Mouse (Mus musculus): ENCODE data around the gene Dot1l. TPM values are rescaled to one million over a fixed set of nuclear protein-coding genes. Genes with fewer than 3 reads are reported as not detected.

The Dot1l gene
- total RNA-seq, 2 experiments from 2014 or later = 13.6 to 20.8 TPM

DNA sequence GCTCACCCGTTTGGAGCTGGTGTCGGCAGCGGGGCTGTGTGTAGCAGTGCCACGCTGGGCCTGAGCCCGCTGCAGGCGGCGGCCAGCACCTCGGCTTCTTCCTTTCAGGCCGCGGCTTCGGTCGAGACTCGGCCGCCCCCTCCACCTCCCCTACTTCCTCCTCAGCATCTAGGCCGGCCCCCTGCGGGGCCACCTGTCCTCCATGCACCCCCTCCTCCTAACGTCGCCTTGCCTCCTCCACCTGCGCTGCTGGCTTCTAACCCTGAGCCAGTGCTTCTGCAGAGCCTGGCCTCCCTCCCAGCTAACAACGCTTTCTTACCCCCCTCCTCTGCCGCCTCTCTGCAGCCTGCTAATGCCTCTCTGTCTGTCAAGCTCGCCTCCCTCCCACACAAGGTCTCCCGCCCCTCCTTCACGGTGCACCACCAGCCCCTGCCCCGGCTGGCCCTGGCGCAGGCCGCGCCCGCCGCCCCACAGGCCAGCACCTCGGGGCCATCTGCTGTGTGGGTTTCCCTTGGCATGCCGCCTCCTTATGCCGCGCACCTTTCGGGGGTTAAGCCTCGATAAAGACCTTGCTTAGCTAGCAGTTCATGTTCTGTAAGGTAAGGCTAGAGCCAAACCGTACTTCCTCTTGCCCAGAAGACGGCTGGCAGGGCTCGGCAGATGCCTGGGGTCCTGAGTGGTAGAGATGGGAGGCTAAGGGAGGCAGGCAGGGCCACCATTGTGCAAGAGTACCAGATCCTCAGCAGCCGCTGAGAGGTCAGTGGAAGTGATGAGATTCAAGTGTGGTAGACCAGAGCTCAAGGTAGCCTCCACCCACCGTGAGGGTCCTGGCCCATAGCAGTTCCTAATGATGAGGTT lies 37.4 kb downstream of the Dot1l start:
- DNase-seq (ENCODE audit: low spot score) = no peak

DNA sequence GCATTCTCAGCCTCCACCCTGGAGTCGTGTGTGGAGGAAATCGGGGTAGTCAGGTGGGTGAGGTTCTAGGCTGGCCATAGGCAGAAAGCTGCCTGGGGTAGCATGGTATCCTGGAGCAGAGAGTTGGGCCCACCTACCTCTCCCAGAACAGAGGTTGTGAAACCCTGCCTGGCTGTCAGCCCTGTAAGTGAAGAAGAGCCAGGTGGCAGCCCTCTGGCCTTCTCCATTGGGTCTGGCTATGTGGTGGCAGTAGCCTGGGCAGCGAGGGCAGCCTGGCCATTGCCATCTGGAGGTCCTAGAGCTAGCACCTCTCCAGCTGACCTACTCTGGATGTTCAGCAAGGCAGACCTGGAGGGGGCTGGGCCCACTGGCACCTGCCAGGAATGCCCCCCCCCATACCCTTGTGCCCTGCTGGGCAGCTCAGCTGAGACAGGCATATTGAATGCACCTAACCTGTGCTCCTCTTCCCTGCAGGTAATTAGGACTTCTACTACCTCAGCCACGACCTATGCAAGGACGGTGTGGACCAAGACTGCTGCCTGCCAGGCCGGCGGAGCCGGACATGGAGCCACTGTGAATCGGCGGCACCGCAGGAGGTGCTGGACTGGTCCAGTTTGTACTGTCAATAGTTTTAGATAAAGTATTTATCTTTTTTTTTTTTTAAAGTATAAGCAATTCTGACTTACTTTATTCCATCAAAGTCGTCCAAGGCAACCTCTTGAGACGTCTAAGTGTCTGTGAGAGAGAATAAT lies 38.2 kb downstream of the Dot1l start:
- DNase-seq (ENCODE audit: low spot score) = no peak

DNA sequence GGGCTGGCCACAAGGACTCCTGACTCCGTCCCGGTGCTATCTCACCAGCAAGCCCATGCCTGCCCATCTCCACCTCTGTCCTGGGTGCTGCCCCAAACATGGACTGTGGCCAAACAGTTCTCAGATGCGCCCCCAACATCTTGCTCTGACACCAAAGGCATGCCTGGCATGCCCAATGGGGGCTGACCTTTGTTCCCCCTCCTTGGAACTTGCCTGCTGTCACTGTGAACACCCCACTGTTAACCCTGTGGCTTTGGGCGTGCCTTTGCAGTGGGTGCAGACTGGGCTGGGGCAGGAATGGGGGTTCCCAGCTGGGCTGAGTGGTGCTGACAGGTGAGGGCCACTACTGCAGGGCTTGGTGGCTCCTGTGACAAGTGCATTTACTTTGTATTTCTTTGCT lies 38.8 kb downstream of the Dot1l start:
- DNase-seq (ENCODE audit: low spot score) = no peak

DNA sequence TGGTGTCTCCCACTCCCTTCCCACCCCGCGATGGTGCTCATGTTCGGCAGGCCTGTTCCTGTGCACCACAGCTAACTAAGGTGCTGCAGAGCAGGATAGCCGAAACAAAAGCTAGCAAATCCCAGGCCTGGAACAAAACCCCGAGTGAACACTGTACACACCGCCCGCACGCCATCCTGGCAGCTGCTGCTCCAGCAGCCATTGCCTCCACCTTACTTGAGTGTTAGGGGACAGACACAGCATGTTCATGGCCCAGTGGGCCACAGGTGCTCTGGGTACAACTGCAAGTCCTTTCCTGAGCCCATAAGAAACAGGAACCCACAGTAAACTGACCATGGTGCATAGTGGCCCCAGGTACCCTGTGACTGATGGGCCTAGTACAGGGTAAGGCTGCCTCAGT lies 39.7 kb downstream of the Dot1l start:
- no peak for DNase-seq (ENCODE audit: low spot score)

DNA sequence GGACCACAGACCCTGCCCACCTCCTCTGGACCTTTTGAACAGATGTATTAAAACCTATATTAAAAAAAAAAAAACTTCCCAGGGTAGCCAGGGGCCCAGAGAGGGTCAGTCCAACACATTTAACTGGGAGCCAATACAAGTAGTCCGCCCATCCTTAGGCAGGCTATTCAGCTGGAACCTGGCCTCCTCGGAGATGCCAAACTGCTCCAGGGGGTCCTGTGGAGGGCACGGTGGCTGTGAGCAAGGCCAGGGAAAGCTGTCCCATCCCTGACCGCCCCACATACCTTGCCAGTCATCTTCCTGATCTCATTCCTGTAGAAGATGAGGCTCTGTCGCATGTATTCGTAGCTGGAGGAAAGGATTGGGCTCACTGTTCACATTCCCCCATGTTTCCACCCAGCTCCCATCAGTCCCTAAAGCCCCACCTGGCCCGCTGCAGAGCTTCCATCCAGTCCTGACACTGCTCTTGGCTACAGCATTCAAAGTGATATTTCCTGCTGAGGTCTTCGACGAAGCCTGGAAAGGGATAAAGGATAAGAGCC lies 41.4 kb downstream of the Dot1l start:
- no peak for DNase-seq (ENCODE audit: low spot score)

DNA sequence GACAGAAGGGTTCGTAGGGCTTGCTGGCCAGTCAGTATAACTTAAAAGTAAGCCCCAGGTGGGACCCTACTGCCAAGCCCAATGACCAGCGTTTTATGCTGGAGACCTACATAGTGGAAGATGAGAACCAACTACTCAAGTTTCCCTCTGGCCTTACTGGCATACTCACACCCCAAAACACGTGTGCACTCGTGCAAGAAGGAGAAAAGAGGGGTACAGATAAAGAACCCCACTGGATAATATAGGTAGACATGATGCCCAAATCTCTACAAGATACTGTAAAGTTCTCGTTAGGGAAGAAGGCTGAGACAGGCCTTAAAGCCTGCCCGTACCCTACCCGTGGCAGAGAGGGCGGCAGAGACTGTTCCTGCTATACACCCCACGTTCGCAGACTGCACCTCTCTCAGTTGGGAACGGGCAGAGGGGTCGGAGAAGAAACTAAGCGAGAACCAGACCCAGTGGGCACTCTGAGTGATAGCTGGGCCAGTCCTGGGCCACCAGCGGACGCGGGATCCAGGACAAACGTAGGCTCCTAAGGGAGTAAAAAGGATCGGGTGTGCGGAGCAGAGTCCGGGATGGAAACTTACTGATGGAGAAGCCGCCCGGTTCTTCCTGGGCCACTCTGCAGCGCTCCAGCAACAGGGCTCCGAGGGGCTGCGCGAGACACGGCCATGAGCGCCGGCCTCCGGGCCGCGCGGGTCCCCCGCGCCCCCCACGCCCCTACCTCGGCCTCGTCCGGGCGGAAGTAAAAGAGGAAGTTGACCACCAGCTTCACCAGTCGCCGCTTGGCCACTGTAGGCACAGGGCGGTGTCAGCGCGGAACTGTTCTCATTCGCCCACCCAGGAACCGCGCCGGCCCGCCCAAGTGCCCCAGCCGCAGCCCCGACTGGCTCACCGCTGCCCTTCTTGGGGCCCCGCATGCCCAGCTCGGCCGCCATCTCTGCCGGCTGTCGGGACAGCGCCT lies 42.5 kb downstream of the Dot1l start:
- DNase-seq (ENCODE audit: low spot score) = no peak

DNA sequence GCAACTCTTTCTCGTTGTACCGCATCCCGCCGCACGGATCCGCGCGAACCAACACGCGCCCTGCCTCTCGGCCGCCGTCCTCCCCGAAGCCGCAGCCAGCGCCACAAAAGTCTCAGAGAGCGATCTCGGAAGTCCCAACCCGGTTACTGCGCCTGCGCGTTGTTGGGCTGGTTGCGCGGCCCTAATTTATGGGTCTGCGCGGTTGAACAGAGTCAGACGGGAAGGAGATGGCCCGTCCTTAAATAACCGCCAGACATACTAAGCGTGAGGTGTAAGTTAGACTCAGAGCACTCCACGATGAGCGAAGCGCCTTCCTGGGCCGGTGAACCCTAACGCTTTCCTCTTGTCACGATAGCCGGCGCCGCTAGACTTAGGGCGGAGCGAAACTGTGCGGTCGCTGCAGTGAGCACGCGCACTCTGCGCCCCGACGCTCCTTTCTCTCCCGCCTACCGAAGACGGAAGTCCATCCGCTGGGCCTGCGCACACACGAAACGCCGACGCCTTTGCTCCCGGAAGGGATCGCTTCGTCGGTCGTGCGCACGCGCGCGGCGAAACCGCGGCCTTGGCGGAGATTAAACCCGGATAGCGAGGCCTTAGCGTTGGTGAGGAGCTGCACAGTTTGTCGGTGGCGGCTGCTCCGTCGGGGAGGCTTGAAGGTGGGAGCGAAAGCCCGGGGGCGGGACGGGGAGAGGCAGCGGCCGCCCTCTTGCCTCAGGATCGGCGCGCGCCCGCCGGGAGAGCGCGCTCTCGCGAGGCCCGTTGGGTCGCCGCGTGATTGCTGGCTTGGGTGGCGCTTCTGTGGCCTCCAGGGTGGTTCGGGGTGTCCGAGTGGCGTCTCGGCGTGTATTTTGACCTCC lies 43.4 kb downstream of the Dot1l start, which contains the start of the genes Sf3a2 and Plekhj1:
Gene Sf3a2 (plus strand): TSS at position 49 of the 857 bp plus-strand sequence.
Gene Plekhj1 (minus strand): TSS at position 477 of the 857 bp plus-strand sequence.
- DNase-seq (ENCODE audit: low spot score) = peak; percentile 96

DNA sequence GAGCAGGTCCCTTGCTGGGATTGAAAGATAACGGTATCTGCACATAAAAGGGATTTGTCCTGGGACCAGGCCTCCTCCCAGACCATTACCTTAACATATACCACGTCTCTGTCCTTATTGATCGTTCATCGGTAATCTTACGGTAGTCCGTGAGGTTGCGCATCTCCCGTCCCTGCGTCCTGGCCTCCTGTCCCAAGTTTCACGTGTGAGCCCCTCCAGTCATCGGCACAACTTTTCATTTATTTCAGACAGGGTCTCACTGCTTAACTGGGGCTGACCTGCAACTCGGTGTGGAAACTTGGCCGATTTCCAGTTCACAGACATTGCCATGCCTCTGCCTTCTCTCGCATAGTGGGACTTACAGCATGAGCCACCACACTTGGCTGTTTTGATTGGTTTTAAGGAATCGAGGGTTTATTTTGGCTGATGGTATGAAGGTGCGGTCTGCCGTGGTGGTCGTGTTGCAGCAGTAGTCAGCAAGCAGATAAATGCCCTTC lies 44.1 kb downstream of the Dot1l start:
- DNase-seq (ENCODE audit: low spot score) = no peak

DNA sequence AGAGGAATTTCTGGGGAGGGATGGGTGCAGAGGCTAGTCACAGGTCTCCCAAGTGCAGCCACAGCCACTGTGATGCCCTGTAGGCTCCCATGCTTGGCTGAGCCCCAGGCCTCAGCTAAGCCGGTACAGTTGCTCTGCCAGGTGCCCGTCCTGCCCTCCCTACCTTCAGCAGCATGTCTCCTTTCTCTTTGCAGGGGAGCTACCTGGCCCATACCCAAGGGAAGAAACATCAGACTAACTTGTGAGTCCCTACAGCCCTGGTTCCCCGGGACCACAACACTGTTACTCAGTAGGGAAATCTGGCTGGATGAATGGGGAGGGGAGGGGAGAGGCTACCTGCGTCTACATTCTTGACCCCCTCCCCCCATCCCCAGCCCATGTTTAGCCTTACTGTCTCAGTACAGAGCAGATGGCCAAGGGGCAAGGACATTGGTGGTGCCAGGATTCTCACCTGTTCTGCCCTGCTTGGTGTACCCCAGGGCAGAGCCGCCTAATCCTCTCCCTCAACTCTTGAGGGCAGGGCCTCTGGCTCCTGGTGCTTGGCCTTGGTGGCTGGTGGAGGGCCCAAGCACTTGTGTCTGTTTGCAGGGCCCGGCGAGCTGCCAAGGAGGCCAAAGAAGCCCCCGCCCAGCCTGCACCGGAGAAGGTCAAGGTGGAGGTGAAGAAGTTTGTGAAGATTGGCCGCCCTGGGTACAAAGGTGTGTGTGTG lies 47.4 kb downstream of the Dot1l start:
- DNase-seq (ENCODE audit: low spot score) = no peak

DNA sequence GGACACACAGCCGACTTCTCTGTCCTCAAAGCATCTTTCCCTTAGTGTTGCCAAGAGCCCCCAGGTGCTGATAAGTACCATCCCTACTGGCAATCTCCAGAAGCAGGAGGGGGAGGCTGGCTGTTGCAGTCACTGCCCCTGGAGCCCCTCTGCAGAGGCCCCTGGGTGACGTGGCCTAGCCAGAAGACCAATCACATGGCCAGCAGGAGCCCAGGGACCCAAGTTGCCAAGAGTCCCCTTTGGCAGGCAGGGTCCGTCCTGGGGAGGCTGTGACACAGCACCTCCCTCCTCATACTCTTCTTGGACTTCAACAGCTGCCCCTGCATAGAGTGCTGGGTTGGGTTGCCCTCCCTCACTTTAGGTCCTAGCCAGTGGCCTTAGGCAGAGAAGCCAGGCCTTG lies 48.0 kb downstream of the Dot1l start:
- no peak for DNase-seq (ENCODE audit: low spot score)

DNA sequence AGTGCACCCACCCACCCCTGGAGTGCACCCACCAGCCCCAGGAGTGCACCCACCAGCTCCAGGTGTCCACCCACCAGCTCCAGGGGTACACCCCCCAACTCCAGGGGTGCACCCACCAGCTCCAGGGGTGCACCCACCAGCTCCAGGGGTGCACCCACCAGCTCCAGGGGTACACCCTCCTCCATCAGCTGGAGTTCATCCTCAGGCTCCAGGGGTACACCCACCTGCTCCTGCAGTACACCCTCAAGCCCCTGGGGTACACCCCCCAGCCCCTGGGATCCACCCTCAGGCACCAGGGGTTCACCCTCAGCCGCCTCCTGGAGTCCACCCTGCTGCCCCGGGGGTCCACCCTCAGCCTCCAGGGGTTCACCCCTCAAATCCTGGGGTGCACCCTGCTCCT lies 49.3 kb downstream of the Dot1l start:
- DNase-seq (ENCODE audit: low spot score) = no peak

DNA sequence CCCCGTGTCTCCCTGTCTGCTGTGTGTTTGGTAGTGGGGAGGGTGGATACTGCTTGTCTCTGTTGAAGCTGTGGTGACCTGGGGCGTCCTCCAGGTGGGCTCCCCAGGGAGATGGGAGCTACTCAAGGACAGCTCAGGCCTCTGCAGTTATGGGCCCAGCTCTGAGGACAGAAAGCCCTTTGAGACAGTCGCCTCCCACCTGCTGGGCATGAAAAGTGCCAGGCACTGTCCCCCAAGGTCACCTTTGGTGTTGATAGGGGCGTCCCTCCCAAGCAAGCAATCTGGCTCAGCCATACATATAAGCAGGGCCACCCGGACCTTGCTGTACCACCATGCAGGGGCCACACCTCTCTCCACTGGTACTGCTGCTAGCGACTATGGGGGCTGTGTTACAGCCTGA lies 49.9 kb downstream of the Dot1l start, which contains the start of gene Amh:
Gene Amh (plus strand): TSS at position 328 of the 400 bp plus-strand sequence.
- DNase-seq (ENCODE audit: low spot score) = no peak

DNA sequence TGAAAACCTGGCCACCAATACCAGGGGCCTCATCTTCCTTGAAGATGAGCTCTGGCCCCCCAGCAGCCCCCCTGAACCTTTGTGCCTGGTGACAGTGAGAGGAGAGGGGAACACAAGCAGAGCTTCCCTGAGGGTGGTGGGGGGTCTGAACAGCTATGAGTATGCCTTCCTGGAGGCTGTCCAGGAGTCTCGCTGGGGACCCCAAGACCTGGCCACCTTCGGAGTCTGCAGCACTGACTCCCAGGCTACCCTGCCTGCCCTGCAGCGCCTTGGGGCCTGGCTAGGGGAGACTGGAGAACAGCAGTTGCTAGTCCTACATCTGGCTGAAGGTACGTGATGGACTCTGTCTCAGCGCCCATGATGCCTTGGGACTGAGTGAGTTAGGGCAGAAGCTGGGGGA lies 50.3 kb downstream of the Dot1l start:
- DNase-seq (ENCODE audit: low spot score) = no peak

DNA sequence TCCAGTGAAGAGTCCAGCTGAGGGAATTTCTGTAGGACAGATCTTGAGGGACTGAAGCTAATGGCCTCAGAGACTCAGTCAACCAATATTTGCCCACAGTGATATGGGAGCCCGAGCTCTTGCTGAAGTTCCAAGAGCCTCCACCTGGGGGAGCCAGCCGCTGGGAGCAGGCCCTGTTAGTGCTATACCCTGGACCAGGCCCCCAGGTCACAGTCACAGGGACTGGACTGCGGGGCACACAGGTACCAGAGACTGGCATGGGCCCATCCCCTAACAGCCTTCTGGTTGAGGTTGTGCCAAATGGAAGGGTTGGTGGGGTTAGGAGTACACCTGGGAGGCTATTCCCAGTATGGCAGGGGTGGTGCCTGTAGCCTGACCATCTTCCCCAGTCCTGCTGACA lies 50.9 kb downstream of the Dot1l start:
- peak; percentile 82 for DNase-seq (ENCODE audit: low spot score)

DNA sequence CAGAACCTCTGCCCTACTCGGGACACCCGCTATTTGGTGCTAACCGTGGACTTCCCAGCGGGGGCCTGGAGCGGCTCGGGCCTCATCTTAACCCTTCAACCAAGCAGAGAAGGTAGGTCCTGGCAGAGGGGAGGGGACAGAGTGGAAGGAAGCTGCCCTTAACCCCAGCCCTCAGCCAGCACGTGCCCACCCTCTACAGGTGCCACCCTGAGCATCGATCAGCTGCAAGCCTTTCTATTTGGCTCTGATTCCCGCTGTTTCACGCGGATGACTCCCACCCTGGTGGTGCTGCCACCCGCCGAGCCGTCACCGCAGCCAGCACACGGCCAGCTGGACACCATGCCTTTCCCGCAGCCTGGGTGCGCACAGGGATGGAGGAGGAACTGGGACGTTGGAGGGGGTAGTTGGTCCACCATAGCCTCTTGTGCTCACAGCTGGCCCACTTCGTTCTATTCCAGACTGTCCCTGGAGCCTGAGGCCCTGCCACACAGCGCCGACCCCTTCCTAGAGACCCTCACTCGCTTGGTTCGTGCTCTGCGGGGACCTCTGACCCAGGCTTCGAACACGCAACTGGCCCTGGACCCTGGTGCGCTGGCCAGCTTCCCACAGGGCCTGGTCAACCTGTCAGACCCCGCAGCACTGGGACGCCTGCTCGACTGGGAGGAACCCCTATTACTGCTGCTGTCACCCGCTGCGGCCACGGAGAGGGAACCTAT lies 51.5 kb downstream of the Dot1l start:
- DNase-seq (ENCODE audit: low spot score) = no peak

DNA sequence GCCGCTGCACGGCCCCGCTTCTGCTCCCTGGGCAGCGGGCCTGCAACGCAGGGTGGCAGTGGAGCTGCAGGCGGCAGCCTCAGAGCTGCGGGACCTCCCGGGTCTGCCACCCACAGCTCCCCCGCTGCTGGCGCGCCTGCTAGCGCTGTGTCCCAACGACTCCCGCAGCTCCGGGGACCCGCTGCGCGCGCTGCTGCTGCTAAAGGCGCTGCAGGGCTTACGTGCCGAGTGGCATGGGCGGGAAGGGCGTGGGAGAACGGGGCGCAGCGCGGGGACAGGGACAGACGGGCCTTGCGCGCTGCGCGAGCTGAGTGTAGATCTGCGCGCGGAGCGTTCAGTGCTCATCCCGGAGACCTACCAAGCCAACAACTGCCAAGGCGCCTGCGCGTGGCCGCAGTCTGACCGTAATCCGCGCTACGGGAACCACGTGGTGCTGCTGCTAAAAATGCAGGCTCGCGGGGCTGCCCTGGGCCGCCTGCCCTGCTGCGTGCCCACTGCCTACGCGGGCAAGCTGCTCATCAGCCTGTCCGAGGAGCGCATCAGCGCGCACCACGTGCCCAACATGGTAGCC lies 52.1 kb downstream of the Dot1l start:
- DNase-seq (ENCODE audit: low spot score) = peak; percentile 81

DNA sequence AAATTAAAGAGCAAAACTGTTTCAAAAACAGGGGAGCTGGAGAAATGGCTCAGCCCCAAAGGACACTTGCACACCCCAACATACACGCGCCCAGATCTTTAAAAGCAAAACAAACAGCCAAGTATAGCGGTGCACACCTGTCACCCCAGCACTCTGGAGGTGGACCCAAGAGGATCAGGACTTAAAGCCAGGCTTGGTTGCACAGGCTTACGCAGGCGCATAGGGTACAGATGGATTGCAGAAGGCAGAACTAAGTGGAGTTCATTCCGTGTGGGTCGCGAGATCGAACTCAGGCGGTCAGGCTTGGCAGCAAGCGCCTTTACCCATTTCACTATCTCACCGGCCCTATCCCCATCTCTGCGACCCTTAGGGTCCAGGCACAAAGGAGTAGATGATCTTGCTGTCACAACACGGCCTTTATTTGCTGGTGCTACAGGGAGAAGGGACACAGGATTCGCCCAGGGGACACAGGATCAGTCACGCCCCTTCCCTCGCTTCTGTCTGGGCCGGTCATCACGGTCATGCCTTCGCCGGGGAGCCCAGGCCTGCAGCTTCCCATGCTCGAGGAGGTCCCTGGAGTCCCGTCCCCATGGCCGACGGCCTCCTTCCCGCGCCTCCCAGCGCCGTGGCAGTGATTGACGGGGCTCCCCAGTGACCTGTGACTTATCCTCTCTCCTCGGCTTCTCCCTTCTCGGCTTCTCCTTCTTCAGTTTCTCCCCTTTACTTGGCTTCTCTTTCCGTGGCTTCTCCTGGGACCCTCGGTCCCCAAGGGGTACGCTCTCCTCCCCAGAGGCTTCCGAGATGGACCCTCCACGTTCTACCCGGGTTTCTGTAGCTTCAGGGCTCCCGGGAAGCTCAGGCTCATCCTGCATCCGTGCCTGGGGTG lies 53.3 kb downstream of the Dot1l start:
- DNase-seq (ENCODE audit: low spot score) = no peak

Measured in gastrocnemius, adult 18-20 months (tissue).